Mouse (Mus musculus): Measurements from ENCODE around the gene Gm3448. TPM values are rescaled to one million over a fixed set of nuclear protein-coding genes. Genes with fewer than 3 reads are reported as not detected.
"Not testable (repeated sequence)": the region's sequence is repeated elsewhere in the genome, so short reads cannot be mapped to it uniquely, and the experiment has no call there.

Gene Gm3448
- polyA plus RNA-seq, 1 experiment from 2014 or later, result 4.4 TPM

- not testable (repeated sequence) for H3K27ac ChIP-seq (ENCODE audit: low read depth, low read length); H3K9ac ChIP-seq (ENCODE audit: low read depth, low read length); H3K4me2 ChIP-seq (replicated peaks; ENCODE audit: low read depth); H3K9me3 ChIP-seq (ENCODE audit: control insufficient read depth); H3K27me3 ChIP-seq (replicated peaks; ENCODE audit: control insufficient read depth, insufficient read depth, low read length); H3K4me1 ChIP-seq (replicated peaks; ENCODE audit: control insufficient read depth, insufficient read depth, low read length); H3K36me3 ChIP-seq (ENCODE audit: control insufficient read depth, insufficient read depth); H3K4me3 ChIP-seq (ENCODE audit: low read depth, low read length); ATAC-seq
- no CpG with 5 or more reads among the region's 5 CpGs for WGBS
Measured at GRCm38 (mm10) chr17:14994140-14994539, 47.2 kb downstream of the Gm3448 start.

- H3K4me3 ChIP-seq (ENCODE audit: low read depth, low read length); H3K27ac ChIP-seq (ENCODE audit: low read depth, low read length); H3K4me2 ChIP-seq (replicated peaks; ENCODE audit: low read depth); H3K4me1 ChIP-seq (replicated peaks; ENCODE audit: control insufficient read depth, insufficient read depth, low read length); H3K9me3 ChIP-seq (ENCODE audit: control insufficient read depth); H3K27me3 ChIP-seq (replicated peaks; ENCODE audit: control insufficient read depth, insufficient read depth, low read length); H3K36me3 ChIP-seq (ENCODE audit: control insufficient read depth, insufficient read depth); H3K9ac ChIP-seq (ENCODE audit: low read depth, low read length): not testable (repeated sequence)
- ATAC-seq, result peak; percentile 57
- WGBS, result no CpG with 5 or more reads among the region's 47 CpGs
Measured at GRCm38 (mm10) chr17:14993139-14993832, 48.1 kb downstream of the Gm3448 start.

GRCm38 (mm10) chr17:14992522-14993138, 48.7 kb downstream of the Gm3448 start:
- H3K9ac ChIP-seq (ENCODE audit: low read depth, low read length); H3K27me3 ChIP-seq (replicated peaks; ENCODE audit: control insufficient read depth, insufficient read depth, low read length); H3K4me3 ChIP-seq (ENCODE audit: low read depth, low read length); H3K9me3 ChIP-seq (ENCODE audit: control insufficient read depth); H3K27ac ChIP-seq (ENCODE audit: low read depth, low read length); H3K4me2 ChIP-seq (replicated peaks; ENCODE audit: low read depth); H3K4me1 ChIP-seq (replicated peaks; ENCODE audit: control insufficient read depth, insufficient read depth, low read length); H3K36me3 ChIP-seq (ENCODE audit: control insufficient read depth, insufficient read depth): not testable (repeated sequence)
- ATAC-seq, result peak; percentile 86
- no CpG with 5 or more reads among the region's 98 CpGs for WGBS

GRCm38 (mm10) chr17:14990116-14990702, 51.1 kb downstream of the Gm3448 start:
- not testable (repeated sequence) for H3K4me3 ChIP-seq (ENCODE audit: low read depth, low read length); H3K36me3 ChIP-seq (ENCODE audit: control insufficient read depth, insufficient read depth); H3K9ac ChIP-seq (ENCODE audit: low read depth, low read length); H3K27me3 ChIP-seq (replicated peaks; ENCODE audit: control insufficient read depth, insufficient read depth, low read length); H3K27ac ChIP-seq (ENCODE audit: low read depth, low read length); H3K4me1 ChIP-seq (replicated peaks; ENCODE audit: control insufficient read depth, insufficient read depth, low read length); H3K4me2 ChIP-seq (replicated peaks; ENCODE audit: low read depth); H3K9me3 ChIP-seq (ENCODE audit: control insufficient read depth); ATAC-seq
- 87% methylated on average over 4 of the region's 5 CpGs for WGBS

- H3K36me3 ChIP-seq (ENCODE audit: control insufficient read depth, insufficient read depth); H3K4me1 ChIP-seq (replicated peaks; ENCODE audit: control insufficient read depth, insufficient read depth, low read length); H3K4me3 ChIP-seq (ENCODE audit: low read depth, low read length); H3K4me2 ChIP-seq (replicated peaks; ENCODE audit: low read depth); H3K27ac ChIP-seq (ENCODE audit: low read depth, low read length); H3K9me3 ChIP-seq (ENCODE audit: control insufficient read depth); H3K9ac ChIP-seq (ENCODE audit: low read depth, low read length); H3K27me3 ChIP-seq (replicated peaks; ENCODE audit: control insufficient read depth, insufficient read depth, low read length): not testable (repeated sequence)
- peak; percentile 99 for ATAC-seq
- no CpG with 5 or more reads among the region's 60 CpGs for WGBS
Measured at GRCm38 (mm10) chr17:14978362-14979038, 62.8 kb downstream of the Gm3448 start, which contains the start of the genes 9030025P20Rik and Gm3417. 9030025P20Rik (plus strand) TSS chr17:14978468. Gm3417 (minus strand) TSS chr17:14978790.

GRCm38 (mm10) chr17:14977718-14978361, 63.5 kb downstream of the Gm3448 start:
- H3K4me3 ChIP-seq (ENCODE audit: low read depth, low read length); H3K36me3 ChIP-seq (ENCODE audit: control insufficient read depth, insufficient read depth); H3K4me1 ChIP-seq (replicated peaks; ENCODE audit: control insufficient read depth, insufficient read depth, low read length); H3K9me3 ChIP-seq (ENCODE audit: control insufficient read depth); H3K27ac ChIP-seq (ENCODE audit: low read depth, low read length); H3K27me3 ChIP-seq (replicated peaks; ENCODE audit: control insufficient read depth, insufficient read depth, low read length); H3K4me2 ChIP-seq (replicated peaks; ENCODE audit: low read depth); H3K9ac ChIP-seq (ENCODE audit: low read depth, low read length): not testable (repeated sequence)
- 2% methylated on average over 4 of the region's 7 CpGs for WGBS
- ATAC-seq, result peak; percentile 4; the same call in 1 of the 2 replicates

GRCm38 (mm10) chr17:14968373-14968913, 72.9 kb downstream of the Gm3448 start:
- H3K27me3 ChIP-seq (replicated peaks; ENCODE audit: control insufficient read depth, insufficient read depth, low read length); H3K4me3 ChIP-seq (ENCODE audit: low read depth, low read length); H3K9me3 ChIP-seq (ENCODE audit: control insufficient read depth); H3K9ac ChIP-seq (ENCODE audit: low read depth, low read length); H3K36me3 ChIP-seq (ENCODE audit: control insufficient read depth, insufficient read depth); H3K4me1 ChIP-seq (replicated peaks; ENCODE audit: control insufficient read depth, insufficient read depth, low read length); H3K4me2 ChIP-seq (replicated peaks; ENCODE audit: low read depth); H3K27ac ChIP-seq (ENCODE audit: low read depth, low read length); ATAC-seq: not testable (repeated sequence)
- WGBS, result no CpG with 5 or more reads among the region's 6 CpGs

- ATAC-seq, result peak; percentile 62
- not testable (repeated sequence) for H3K36me3 ChIP-seq (ENCODE audit: control insufficient read depth, insufficient read depth); H3K27ac ChIP-seq (ENCODE audit: low read depth, low read length)
Measured at GRCm38 (mm10) chr17:14961557-14962154, 79.7 kb downstream of the Gm3448 start.

More at GRCm38 (mm10) chr17:14961557-14962154, 79.7 kb downstream of the Gm3448 start:
- not testable (repeated sequence) for H3K4me1 ChIP-seq (replicated peaks; ENCODE audit: control insufficient read depth, insufficient read depth, low read length); H3K9me3 ChIP-seq (ENCODE audit: control insufficient read depth); H3K9ac ChIP-seq (ENCODE audit: low read depth, low read length); H3K4me3 ChIP-seq (ENCODE audit: low read depth, low read length); H3K4me2 ChIP-seq (replicated peaks; ENCODE audit: low read depth); H3K27me3 ChIP-seq (replicated peaks; ENCODE audit: control insufficient read depth, insufficient read depth, low read length)
- no CpG with 5 or more reads among the region's 44 CpGs for WGBS
